9 mouse cellular contexts compared by ENCODE assay signal in genomic region chr11:96007516-96008235, GRCm38 (mm10). TPM values are rescaled to one million over a fixed set of nuclear protein-coding genes. Genes with fewer than 3 reads are reported as not detected.
DNase-seq lines count a peak whose midpoint lies in the region; ATAC-seq lines count a peak whose summit lies in the region.
"Had no signal": no experiment of that assay in that cellular context is flagged by ENCODE, and none has a peak within 500 bp of the region (broad histone marks: within the 10 kb centered on the region; RNA-seq: fewer than 3 reads in every experiment).

No protein-coding gene starts in this region.

- H3K4me1 ChIP-seq in forebrain, embryonic 10.5 days = peaks cover 66% of the 10 kb centered on the region
- H3K4me1 ChIP-seq in intestine, embryonic 15.5 days (replicated peaks) = peaks cover 9% of the 10 kb centered on the region; the same call in 1 of the 2 replicates
- H3K4me1 ChIP-seq in midbrain, embryonic 15.5 days = peaks cover 26% of the 10 kb centered on the region

- peaks cover 8% of the 10 kb centered on the region for H3K36me3 ChIP-seq in forebrain, embryonic 10.5 days (replicated peaks)
- no peaks in the 10 kb centered on the region for H3K36me3 ChIP-seq in intestine, embryonic 15.5 days
- H3K36me3 ChIP-seq in midbrain, embryonic 15.5 days (replicated peaks) = no peaks in the 10 kb centered on the region

- peak overlapping the region; percentile 100 for H3K27ac ChIP-seq in forebrain, embryonic 10.5 days
- H3K27ac ChIP-seq in intestine, embryonic 15.5 days = peak overlapping the region; percentile 92
- peak overlapping the region; percentile 88 for H3K27ac ChIP-seq in midbrain, embryonic 15.5 days

- peak; percentile 19 for ATAC-seq in intestine, embryonic 15.5 days
- no peak; the same call in 1 of the 2 replicates for ATAC-seq in midbrain, embryonic 15.5 days (replicated peaks)
- no peak for ATAC-seq in megakaryocyte progenitor cell, adult 5-6 weeks (replicated peaks; ENCODE audit: poor library complexity)

- H3K4me2 ChIP-seq in intestine, embryonic 15.5 days (replicated peaks) = peak overlapping the region; percentile 95
- H3K4me2 ChIP-seq in midbrain, embryonic 15.5 days = peak overlapping the region; percentile 80

- H3K9me3 ChIP-seq in forebrain, embryonic 10.5 days = no peaks in the 10 kb centered on the region
- no peaks in the 10 kb centered on the region for H3K9me3 ChIP-seq in intestine, embryonic 15.5 days
- no peaks in the 10 kb centered on the region for H3K9me3 ChIP-seq in midbrain, embryonic 15.5 days

- peak overlapping the region; percentile 94 for H3K9ac ChIP-seq in intestine, embryonic 15.5 days
- H3K9ac ChIP-seq in midbrain, embryonic 15.5 days = peak overlapping the region; percentile 68

- under 1% methylated on average over 33 of the region's 33 CpGs for WGBS in forebrain, embryonic 10.5 days
- 1% methylated on average over 33 of the region's 33 CpGs for WGBS in intestine, embryonic 15.5 days
- WGBS in midbrain, embryonic 15.5 days = under 1% methylated on average over 33 of the region's 33 CpGs

- H3K4me3 ChIP-seq in forebrain, embryonic 10.5 days = peak overlapping the region; percentile 100
- peak overlapping the region; percentile 83 for H3K4me3 ChIP-seq in intestine, embryonic 15.5 days (replicated peaks)
- H3K4me3 ChIP-seq in midbrain, embryonic 15.5 days = peak overlapping the region; percentile 54

- peak; percentile 14 to 40 for DNase-seq in cerebellum, postnatal 14 days
- DNase-seq in cerebellum, adult 11 months = no peak
- DNase-seq in B cell, adult 2 months = peak; percentile 32 to 43
- no peak for DNase-seq in forebrain, embryonic 10.5 days (ENCODE audit: extremely low spot score, low spot score)
- no peak for DNase-seq in layer of hippocampus, adult 9-10 months (ENCODE audit: low spot score)

- H3K27me3 ChIP-seq in forebrain, embryonic 10.5 days (ENCODE audit: poor library complexity, severe bottlenecking) = no peaks in the 10 kb centered on the region
- H3K27me3 ChIP-seq in intestine, embryonic 15.5 days (replicated peaks) = no peaks in the 10 kb centered on the region; the same call in 1 of the 2 replicates
- no peaks in the 10 kb centered on the region for H3K27me3 ChIP-seq in midbrain, embryonic 15.5 days (replicated peaks)

RNA-seq across cellular contexts. Expression of gene Igf2bp1, which starts 1.9 kb away (rescaled TPM):
- polyA plus RNA-seq in forebrain, embryonic 10.5 days (2016; fragmentation: Nextera tagmentation; extraction: Ambion mirVana) = 198 and 200 TPM in 2 replicates
- polyA plus RNA-seq in intestine, embryonic 15.5 days (2015; fragmentation: Nextera tagmentation; extraction: Ambion mirVana) = 42.8 TPM in 2 replicates
- polyA plus RNA-seq in midbrain, embryonic 15.5 days (2015; fragmentation: Nextera tagmentation; extraction: Ambion mirVana) = 14.6 and 15.7 TPM in 2 replicates
- not detected in 2 replicates for total RNA-seq in megakaryocyte progenitor cell, adult 5-6 weeks (2015)
- total RNA-seq in megakaryocyte progenitor cell, adult 5-6 weeks (2017) = not detected in 2 replicates

RNA-seq across cellular contexts. Expression of gene Gip, which starts 16.7 kb away (rescaled TPM):
- 0.25 TPM in 1 of 2 replicates, not detected in the other for polyA plus RNA-seq in forebrain, embryonic 10.5 days (2016; fragmentation: Nextera tagmentation; extraction: Ambion mirVana)
- polyA plus RNA-seq in intestine, embryonic 15.5 days (2015; fragmentation: Nextera tagmentation; extraction: Ambion mirVana) = 4.9 and 5.8 TPM in 2 replicates
- not detected in 2 replicates for polyA plus RNA-seq in midbrain, embryonic 15.5 days (2015; fragmentation: Nextera tagmentation; extraction: Ambion mirVana)
- total RNA-seq in megakaryocyte progenitor cell, adult 5-6 weeks (2015) = not detected in 2 replicates
- total RNA-seq in megakaryocyte progenitor cell, adult 5-6 weeks (2017) = not detected in 2 replicates
- total RNA-seq: gastrocnemius, postnatal 4 days had no signal

RNA-seq across cellular contexts. Expression of gene Snf8, which starts 27.0 kb away (rescaled TPM):
- polyA plus RNA-seq in forebrain, embryonic 10.5 days (2016; fragmentation: Nextera tagmentation; extraction: Ambion mirVana) = 107 and 109 TPM in 2 replicates
- polyA plus RNA-seq in intestine, embryonic 15.5 days (2015; fragmentation: Nextera tagmentation; extraction: Ambion mirVana) = 96.3 and 105 TPM in 2 replicates
- polyA plus RNA-seq in midbrain, embryonic 15.5 days (2015; fragmentation: Nextera tagmentation; extraction: Ambion mirVana) = 137 TPM in 2 replicates
- total RNA-seq in megakaryocyte progenitor cell, adult 5-6 weeks (2015) = 71.4 and 78.1 TPM in 2 replicates
- total RNA-seq in megakaryocyte progenitor cell, adult 5-6 weeks (2017) = 51.6 and 56.1 TPM in 2 replicates

RNA-seq across cellular contexts. Expression of gene Ube2z, which starts 57.5 kb away (rescaled TPM):
- 27.5 TPM in 2 replicates for polyA plus RNA-seq in forebrain, embryonic 10.5 days (2016; fragmentation: Nextera tagmentation; extraction: Ambion mirVana)
- 35.3 and 37.1 TPM in 2 replicates for polyA plus RNA-seq in intestine, embryonic 15.5 days (2015; fragmentation: Nextera tagmentation; extraction: Ambion mirVana)
- 41.4 and 44.0 TPM in 2 replicates for polyA plus RNA-seq in midbrain, embryonic 15.5 days (2015; fragmentation: Nextera tagmentation; extraction: Ambion mirVana)
- total RNA-seq in megakaryocyte progenitor cell, adult 5-6 weeks (2015) = 21.3 and 21.8 TPM in 2 replicates
- 18.2 and 19.3 TPM in 2 replicates for total RNA-seq in megakaryocyte progenitor cell, adult 5-6 weeks (2017)

Comparison
In these comparisons a context has a peak if more than half of its experiments do, and no peak if none do; other contexts are left out.
1. DNase-seq: peak in cerebellum, postnatal 14 days (2 of 2) and B cell, adult 2 months (2 of 2); none in cerebellum, adult 11 months (single experiment), forebrain, embryonic 10.5 days (single experiment) and layer of hippocampus, adult 9-10 months (single experiment).
2. Peak in every context shown above with its lines, with median percentiles within 50 percentile points of each other: H3K27ac ChIP-seq and H3K4me3 ChIP-seq.